ENCODE assay signal across 18 mouse cellular contexts in the genomic region with DNA sequence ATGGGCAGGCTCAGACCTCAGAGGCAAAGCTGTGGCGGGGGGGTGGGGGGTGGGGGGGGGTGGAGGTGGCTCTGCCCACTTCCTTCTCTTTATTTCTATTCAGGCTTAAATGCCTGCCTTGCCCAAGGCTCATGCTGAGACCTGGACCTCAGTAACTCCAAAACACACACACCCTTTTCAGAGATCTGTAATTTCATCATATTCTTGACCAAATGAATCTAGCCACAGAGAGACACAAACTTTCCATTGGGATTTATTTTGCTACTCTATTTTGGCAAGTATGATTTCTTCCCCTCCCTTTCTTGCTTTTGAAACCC. TPM values are rescaled to one million over a fixed set of nuclear protein-coding genes. Genes with fewer than 3 reads are reported as not detected.
DNase-seq lines count a peak whose midpoint lies in the region; ATAC-seq lines count a peak whose summit lies in the region.
"Had no signal": no experiment of that assay in that cellular context is flagged by ENCODE, and none has a peak within 500 bp of the region (broad histone marks: within the 10 kb centered on the region; RNA-seq: fewer than 3 reads in every experiment).

No protein-coding gene starts in this region.

- H3K9ac ChIP-seq in hindbrain, embryonic 14.5 days = no peak overlapping the region
- H3K9ac ChIP-seq in embryonic facial prominence, embryonic 13.5 days = no peak overlapping the region
- H3K9ac ChIP-seq: forebrain, embryonic 12.5 days; liver, embryonic 15.5 days; neural tube, embryonic 13.5 days had no signal

- H3K27me3 ChIP-seq in hindbrain, embryonic 10.5 days (ENCODE audit: insufficient read depth, poor library complexity, severe bottlenecking) = no peaks in the 10 kb centered on the region
- no peaks in the 10 kb centered on the region for H3K27me3 ChIP-seq in hindbrain, embryonic 14.5 days (ENCODE audit: control insufficient read depth, insufficient read depth, low read length)
- H3K27me3 ChIP-seq in embryonic facial prominence, embryonic 13.5 days = no peaks in the 10 kb centered on the region
- H3K27me3 ChIP-seq in limb, embryonic 10.5 days (ENCODE audit: low read depth, poor library complexity, severe bottlenecking) = no peaks in the 10 kb centered on the region
- H3K27me3 ChIP-seq: forebrain, embryonic 12.5 days; liver, embryonic 15.5 days; neural tube, embryonic 13.5 days had no signal

- H3K4me1 ChIP-seq in hindbrain, embryonic 10.5 days (replicated peaks) = peaks cover 3% of the 10 kb centered on the region
- H3K4me1 ChIP-seq in hindbrain, embryonic 14.5 days (replicated peaks; ENCODE audit: control insufficient read depth, insufficient read depth, low read length) = no peaks in the 10 kb centered on the region
- peaks cover 36% of the 10 kb centered on the region for H3K4me1 ChIP-seq in embryonic facial prominence, embryonic 13.5 days
- H3K4me1 ChIP-seq in limb, embryonic 10.5 days = peaks cover 31% of the 10 kb centered on the region
- H3K4me1 ChIP-seq: forebrain, embryonic 12.5 days; neural tube, embryonic 13.5 days had no signal

- H3K36me3 ChIP-seq in hindbrain, embryonic 10.5 days = no peaks in the 10 kb centered on the region
- H3K36me3 ChIP-seq in hindbrain, embryonic 14.5 days (replicated peaks; ENCODE audit: control insufficient read depth, insufficient read depth) = no peaks in the 10 kb centered on the region
- no peaks in the 10 kb centered on the region for H3K36me3 ChIP-seq in embryonic facial prominence, embryonic 13.5 days
- H3K36me3 ChIP-seq in limb, embryonic 10.5 days = no peaks in the 10 kb centered on the region
- H3K36me3 ChIP-seq: forebrain, embryonic 12.5 days; liver, embryonic 15.5 days; neural tube, embryonic 13.5 days had no signal

- DNase-seq in hindbrain, embryonic 10.5 days (ENCODE audit: low spot score) = no peak
- DNase-seq in hindbrain, embryonic 14.5 days (ENCODE audit: low spot score) = no peak
- DNase-seq in limb, embryonic 10.5 days (ENCODE audit: low spot score) = no peak
- no peak for DNase-seq in lung, adult 18-20 months
- DNase-seq in heart, adult 11 months = no peak
- DNase-seq in ovary, adult 18-20 months (ENCODE audit: low spot score) = no peak
- DNase-seq: cerebellum, adult 11-12 months; heart, adult 18-20 months; heart, postnatal 36 days; kidney, adult 11 months; liver had no signal

- peak overlapping the region; percentile 50; the same call in 1 of the 2 replicates for H3K27ac ChIP-seq in hindbrain, embryonic 10.5 days
- no peak overlapping the region for H3K27ac ChIP-seq in hindbrain, embryonic 14.5 days
- peak overlapping the region; percentile 78 for H3K27ac ChIP-seq in embryonic facial prominence, embryonic 13.5 days
- H3K27ac ChIP-seq in limb, embryonic 10.5 days = peak overlapping the region; percentile 74
- H3K27ac ChIP-seq: forebrain, embryonic 12.5 days; liver, embryonic 15.5 days; neural tube, embryonic 13.5 days had no signal

- no peak for ATAC-seq in hindbrain, embryonic 14.5 days (ENCODE audit: low FRiP score)
- 0 out of 2 replicates have a peak, but pooled peaks have one; percentile 8 for ATAC-seq in embryonic facial prominence, embryonic 13.5 days (ENCODE audit: insufficient number of reproducible peaks, insufficient read depth, low FRiP score, low TSS enrichment, low read depth)
- ATAC-seq: hindbrain, postnatal 0 days; midbrain, embryonic 16.5 days had no signal

- H3K4me2 ChIP-seq in hindbrain, embryonic 14.5 days (replicated peaks) = no peak overlapping the region
- H3K4me2 ChIP-seq in embryonic facial prominence, embryonic 13.5 days = 0 out of 2 replicates have a peak overlapping the region, but pooled peaks have one; percentile 38
- H3K4me2 ChIP-seq: forebrain, embryonic 12.5 days; liver, embryonic 15.5 days; neural tube, embryonic 13.5 days had no signal

- no peaks in the 10 kb centered on the region for H3K9me3 ChIP-seq in hindbrain, embryonic 10.5 days
- H3K9me3 ChIP-seq in hindbrain, embryonic 14.5 days (ENCODE audit: control insufficient read depth, low read length) = no peaks in the 10 kb centered on the region
- H3K9me3 ChIP-seq in embryonic facial prominence, embryonic 13.5 days = no peaks in the 10 kb centered on the region; the same call in 1 of the 2 replicates
- H3K9me3 ChIP-seq in limb, embryonic 10.5 days (replicated peaks) = no peaks in the 10 kb centered on the region
- H3K9me3 ChIP-seq: forebrain, embryonic 12.5 days; liver, embryonic 15.5 days; neural tube, embryonic 13.5 days had no signal

- 77% methylated on average over 1 of the region's 1 CpGs for WGBS in hindbrain, embryonic 10.5 days
- WGBS in hindbrain, embryonic 14.5 days = 56% methylated on average over 1 of the region's 1 CpGs
- WGBS in embryonic facial prominence, embryonic 13.5 days = 46% methylated on average over 1 of the region's 1 CpGs
- 54% methylated on average over 1 of the region's 1 CpGs for WGBS in limb, embryonic 10.5 days

- H3K4me3 ChIP-seq in hindbrain, embryonic 10.5 days = no peak overlapping the region
- no peak overlapping the region for H3K4me3 ChIP-seq in hindbrain, embryonic 14.5 days (replicated peaks; ENCODE audit: low read length)
- H3K4me3 ChIP-seq in embryonic facial prominence, embryonic 13.5 days = no peak overlapping the region
- H3K4me3 ChIP-seq in limb, embryonic 10.5 days = no peak overlapping the region
- H3K4me3 ChIP-seq: forebrain, embryonic 12.5 days; liver, embryonic 15.5 days; myocyte; neural tube, embryonic 13.5 days had no signal

RNA-seq across cellular contexts. Expression of a gene that starts 39.7 kb away (rescaled TPM):
- 64.5 and 72.7 TPM in 2 replicates for polyA plus RNA-seq in hindbrain, embryonic 10.5 days (2016; fragmentation: Nextera tagmentation; extraction: Ambion mirVana)
- 85.2 and 86.1 TPM in 2 replicates for polyA plus RNA-seq in hindbrain, embryonic 14.5 days (2014; fragmentation: Nextera tagmentation; extraction: Ambion mirVana)
- polyA plus RNA-seq in embryonic facial prominence, embryonic 13.5 days (2015; fragmentation: Nextera tagmentation; extraction: Ambion mirVana) = 42.9 and 49.6 TPM in 2 replicates
- 46.7 and 49.5 TPM in 2 replicates for polyA plus RNA-seq in limb, embryonic 10.5 days (2016; fragmentation: Nextera tagmentation; extraction: Ambion mirVana)
